Mouse (Mus musculus) megakaryocyte, embryonic 14.5 days (primary cell): ENCODE results near the gene Sdk2.

Source experiments
- FLI1 ChIP-seq: IDR thresholded peaks from 2 replicates; pipeline ENCODE4 v1.6.1; 2012; ENCODE audit warnings: low read length, inconsistent platforms, mixed read lengths
- GATA1 ChIP-seq: IDR thresholded peaks from 3 replicates; pipeline ENCODE4 v1.6.1; 2012; ENCODE audit warnings: mixed read lengths, low read length, inconsistent platforms, borderline replicate concordance

GRCm38 (mm10) chr11:113735151-113735550 lies 331.7 kb downstream of the Sdk2 start:
- TF ChIP-seq GATA1 (no peak), FLI1 (no peak)
